Mouse (Mus musculus): ENCODE data around the gene Mipep. TPM values are rescaled to one million over a fixed set of nuclear protein-coding genes. Genes with fewer than 3 reads are reported as not detected.
A peak's percentile ranks its signal among the peaks of the same experiment; 100 is the strongest.

Mipep gene
- polyA plus RNA-seq, 1 experiment from 2014 or later = 20.4 TPM

DNA sequence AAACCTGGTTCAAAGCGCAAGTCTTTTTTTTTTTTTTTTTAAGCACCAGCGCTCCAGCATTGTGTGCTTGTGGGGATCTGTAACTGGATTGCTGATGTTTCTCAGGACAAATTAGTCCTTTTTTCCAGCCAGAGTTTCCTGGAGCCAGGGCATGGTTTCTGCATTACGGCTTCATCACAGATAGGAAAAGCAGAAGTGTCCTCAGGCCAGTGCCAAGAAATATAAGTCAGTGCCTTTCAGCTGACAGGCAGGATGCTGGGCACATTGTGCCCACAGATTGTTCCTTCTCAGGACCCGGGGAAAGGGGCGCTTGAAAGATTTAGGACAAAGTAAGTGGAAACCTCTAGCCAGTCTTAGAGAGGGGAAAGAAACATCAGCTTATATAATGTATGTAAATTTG, 20.6 kb upstream of the Mipep start:
- 79% methylated on average over 5 of the region's 5 CpGs for WGBS
- no peak overlapping the region for H3K4me2 ChIP-seq (ENCODE audit: low read depth, low read length)
- H3K36me3 ChIP-seq (ENCODE audit: control insufficient read depth, insufficient read depth, low read length) = no peaks in the 10 kb centered on the region
- no peak for ATAC-seq (ENCODE audit: low read depth)
- H3K27me3 ChIP-seq (ENCODE audit: control insufficient read depth, insufficient read depth, low read length) = no peaks in the 10 kb centered on the region
- H3K4me3 ChIP-seq (ENCODE audit: low read depth, low read length) = no peak overlapping the region
- no peak overlapping the region for H3K27ac ChIP-seq (ENCODE audit: low read depth, low read length)
- no peak overlapping the region for H3K9ac ChIP-seq (replicated peaks; ENCODE audit: low read depth, low read length)
- no peaks in the 10 kb centered on the region for H3K4me1 ChIP-seq (ENCODE audit: control insufficient read depth, insufficient read depth, low read length)
- no peaks in the 10 kb centered on the region for H3K9me3 ChIP-seq (ENCODE audit: control insufficient read depth, low read length)

DNA sequence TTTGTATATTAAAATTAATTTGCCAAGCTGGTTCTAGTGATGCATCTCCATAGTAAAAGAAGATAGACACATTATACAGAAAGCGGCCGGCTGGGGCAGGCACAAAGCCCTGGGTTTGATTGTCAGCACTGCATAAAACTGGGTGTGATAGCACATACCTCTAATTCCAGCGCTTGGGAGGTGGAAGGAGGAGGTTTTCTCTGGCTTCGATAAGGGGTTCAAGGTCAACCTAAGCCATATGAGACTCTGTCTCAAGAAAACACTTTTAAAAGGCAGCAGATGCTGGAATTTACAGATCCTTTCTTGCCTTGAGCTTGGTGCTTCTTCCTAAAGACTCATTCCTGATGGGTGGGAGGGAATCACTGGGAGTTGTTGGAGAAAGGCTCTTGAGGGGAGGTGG, 19.8 kb upstream of the Mipep start:
- Histone ChIP-seq H3K27me3 (ENCODE audit: control insufficient read depth, insufficient read depth, low read length) (no peaks in the 10 kb centered on the region), H3K36me3 (ENCODE audit: control insufficient read depth, insufficient read depth, low read length) (no peaks in the 10 kb centered on the region), H3K4me3 (ENCODE audit: low read depth, low read length) (no peak overlapping the region), H3K4me1 (ENCODE audit: control insufficient read depth, insufficient read depth, low read length) (no peaks in the 10 kb centered on the region), H3K9ac (replicated peaks; ENCODE audit: low read depth, low read length) (no peak overlapping the region), H3K9me3 (ENCODE audit: control insufficient read depth, low read length) (no peaks in the 10 kb centered on the region), H3K4me2 (ENCODE audit: low read depth, low read length) (no peak overlapping the region), H3K27ac (ENCODE audit: low read depth, low read length) (no peak overlapping the region)
- no peak for ATAC-seq (ENCODE audit: low read depth)
- 88% methylated on average over 4 of the region's 4 CpGs for WGBS

DNA sequence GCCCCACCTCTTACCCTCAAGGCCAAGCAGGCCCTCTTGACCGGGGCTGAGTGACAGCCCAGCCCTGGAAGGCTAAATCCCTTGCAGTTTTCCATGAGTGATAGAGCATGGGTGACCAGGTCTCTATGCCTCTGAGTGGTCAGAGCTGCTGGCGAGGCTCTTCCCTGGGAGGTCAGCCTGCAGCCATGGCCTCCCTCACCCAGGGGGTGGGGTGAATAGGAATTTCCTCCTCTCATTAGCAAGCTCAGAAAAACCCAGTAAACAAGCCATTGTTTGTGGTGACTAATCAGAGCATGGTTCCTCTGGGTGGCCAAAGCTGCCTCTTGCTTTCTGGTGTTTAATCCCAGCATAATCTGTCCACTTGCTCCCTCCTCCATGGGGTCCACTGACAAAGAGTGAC, 19.3 kb upstream of the Mipep start:
- Histone ChIP-seq H3K4me2 (ENCODE audit: low read depth, low read length) (no peak overlapping the region), H3K4me3 (ENCODE audit: low read depth, low read length) (no peak overlapping the region), H3K9me3 (ENCODE audit: control insufficient read depth, low read length) (no peaks in the 10 kb centered on the region), H3K27ac (ENCODE audit: low read depth, low read length) (no peak overlapping the region), H3K36me3 (ENCODE audit: control insufficient read depth, insufficient read depth, low read length) (no peaks in the 10 kb centered on the region), H3K4me1 (ENCODE audit: control insufficient read depth, insufficient read depth, low read length) (no peaks in the 10 kb centered on the region), H3K9ac (replicated peaks; ENCODE audit: low read depth, low read length) (no peak overlapping the region), H3K27me3 (ENCODE audit: control insufficient read depth, insufficient read depth, low read length) (no peaks in the 10 kb centered on the region)
- 79% methylated on average over 2 of the region's 2 CpGs for WGBS
- no peak for ATAC-seq (ENCODE audit: low read depth)

DNA sequence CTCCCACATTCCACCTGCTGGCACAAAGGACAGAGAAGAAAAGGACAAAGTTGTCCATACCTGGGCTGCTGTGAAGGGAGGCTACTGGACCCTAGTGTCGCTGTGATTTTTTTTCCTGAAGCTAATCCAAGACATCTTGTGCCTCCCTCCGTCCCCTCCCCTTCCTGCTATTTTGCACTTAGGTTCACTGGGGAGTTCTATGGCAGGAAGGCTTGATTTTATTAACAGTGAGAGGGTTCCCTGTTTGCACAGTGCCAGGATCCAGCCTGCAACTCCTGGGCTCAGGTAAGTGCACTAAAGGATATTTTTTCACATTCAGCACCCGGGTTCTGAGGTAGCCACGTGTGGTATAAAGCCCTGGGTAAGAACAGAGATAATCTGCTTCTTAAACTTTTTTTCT, 16.5 kb upstream of the Mipep start, which contains the start of gene C1qtnf9:
C1qtnf9 (plus strand) TSS at position 251 of the 400 bp plus-strand sequence.
- ATAC-seq (ENCODE audit: low read depth) = no peak
- Histone ChIP-seq H3K4me1 (ENCODE audit: control insufficient read depth, insufficient read depth, low read length) (no peaks in the 10 kb centered on the region), H3K4me2 (ENCODE audit: low read depth, low read length) (no peak within 1 kb of the TSS), H3K27me3 (ENCODE audit: control insufficient read depth, insufficient read depth, low read length) (no peaks in the 10 kb centered on the region), H3K27ac (ENCODE audit: low read depth, low read length) (no peak within 1 kb of the TSS), H3K9ac (replicated peaks; ENCODE audit: low read depth, low read length) (no peak within 1 kb of the TSS), H3K9me3 (ENCODE audit: control insufficient read depth, low read length) (no peaks in the 10 kb centered on the region), H3K36me3 (ENCODE audit: control insufficient read depth, insufficient read depth, low read length) (no peaks in the 10 kb centered on the region), H3K4me3 (ENCODE audit: low read depth, low read length) (no peak within 1 kb of the TSS)
- WGBS = 75% methylated on average over 4 of the region's 4 CpGs

DNA sequence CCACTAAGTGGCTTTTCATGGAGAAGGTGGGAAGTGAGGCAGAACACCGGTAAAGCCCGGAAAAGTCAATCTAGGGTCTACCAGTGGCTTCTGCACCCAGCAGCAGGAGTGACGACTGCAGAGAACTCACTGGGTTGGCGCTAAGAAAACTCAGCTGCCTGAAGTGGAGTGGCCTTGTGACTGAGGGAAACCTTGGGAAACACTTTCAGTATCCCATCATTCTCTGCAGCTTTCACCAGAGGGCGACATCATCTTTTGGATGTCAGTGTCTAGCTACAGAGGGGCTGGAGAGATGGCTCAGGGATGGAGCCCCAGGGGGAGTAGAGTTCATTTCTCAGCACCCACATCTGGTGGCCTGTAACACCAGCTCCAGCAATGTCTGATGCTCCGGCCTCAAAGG, 15.0 kb upstream of the Mipep start:
- Histone ChIP-seq H3K9me3 (ENCODE audit: control insufficient read depth, low read length) (no peaks in the 10 kb centered on the region), H3K27me3 (ENCODE audit: control insufficient read depth, insufficient read depth, low read length) (no peaks in the 10 kb centered on the region), H3K4me3 (ENCODE audit: low read depth, low read length) (no peak overlapping the region), H3K36me3 (ENCODE audit: control insufficient read depth, insufficient read depth, low read length) (no peaks in the 10 kb centered on the region), H3K9ac (replicated peaks; ENCODE audit: low read depth, low read length) (no peak overlapping the region), H3K4me2 (ENCODE audit: low read depth, low read length) (no peak overlapping the region), H3K4me1 (ENCODE audit: control insufficient read depth, insufficient read depth, low read length) (no peaks in the 10 kb centered on the region), H3K27ac (ENCODE audit: low read depth, low read length) (no peak overlapping the region; the same call in 1 of the 2 replicates)
- 38% methylated on average over 6 of the region's 6 CpGs for WGBS
- no peak for ATAC-seq (ENCODE audit: low read depth)

DNA sequence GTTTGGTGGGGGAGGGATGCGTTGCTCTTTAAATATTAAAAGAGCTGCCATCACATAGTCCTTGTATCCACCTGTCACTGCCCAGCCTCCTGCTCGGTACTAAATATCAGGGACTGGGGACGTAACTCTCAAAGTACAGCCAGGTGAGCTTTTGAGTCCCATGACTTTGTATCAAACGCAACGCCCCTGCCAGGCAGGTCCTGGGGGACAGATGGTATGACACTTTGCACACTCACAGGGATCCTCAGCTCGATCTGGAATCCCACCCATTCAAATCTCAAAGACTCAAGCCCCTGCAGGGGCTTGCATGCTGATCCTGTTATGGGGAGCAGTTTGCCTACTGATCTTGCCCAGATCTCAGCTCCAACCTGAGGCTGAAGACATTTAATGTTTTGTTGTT, 13.8 kb upstream of the Mipep start:
- 75% methylated on average over 6 of the region's 6 CpGs for whole genome bisulfite sequencing
- H3K4me2 ChIP-seq (ENCODE audit: low read depth, low read length) = no peak overlapping the region

DNA sequence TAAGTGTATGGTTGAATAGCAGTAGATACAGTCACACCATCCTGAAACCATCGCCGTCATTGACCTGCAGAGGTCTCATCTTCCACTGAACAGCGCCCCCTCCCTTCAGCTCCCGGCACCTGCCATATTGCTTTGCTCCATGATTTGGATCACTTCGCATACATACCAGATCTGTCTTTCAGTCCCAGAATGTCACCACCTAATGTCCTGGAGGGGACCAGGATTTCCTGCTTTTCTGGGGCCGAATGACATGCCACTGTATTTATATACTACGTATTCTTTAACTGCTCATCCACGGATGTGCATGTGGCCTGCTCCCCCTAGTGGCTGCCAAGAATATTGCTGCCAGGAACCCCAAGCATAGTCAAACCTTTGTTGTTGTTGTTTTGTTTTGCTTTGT, 13.3 kb upstream of the Mipep start:
- Histone ChIP-seq H3K27ac (ENCODE audit: low read depth, low read length) (no peak overlapping the region), H3K4me1 (ENCODE audit: control insufficient read depth, insufficient read depth, low read length) (no peaks in the 10 kb centered on the region), H3K27me3 (ENCODE audit: control insufficient read depth, insufficient read depth, low read length) (no peaks in the 10 kb centered on the region), H3K9ac (replicated peaks; ENCODE audit: low read depth, low read length) (no peak overlapping the region), H3K4me2 (ENCODE audit: low read depth, low read length) (peak overlapping the region; percentile 39), H3K9me3 (ENCODE audit: control insufficient read depth, low read length) (no peaks in the 10 kb centered on the region), H3K4me3 (ENCODE audit: low read depth, low read length) (peak overlapping the region; percentile 24), H3K36me3 (ENCODE audit: control insufficient read depth, insufficient read depth, low read length) (no peaks in the 10 kb centered on the region)
- 6% methylated on average over 8 of the region's 8 CpGs for WGBS
- ATAC-seq (ENCODE audit: low read depth) = peak; percentile 87; the same call in 1 of the 2 replicates

More for the DNA sequence above, 13.8 kb upstream of the Mipep start:
- no peaks in the 10 kb centered on the region for H3K27me3 ChIP-seq (ENCODE audit: control insufficient read depth, insufficient read depth, low read length)
- no peak overlapping the region; the same call in 1 of the 2 replicates for H3K4me3 ChIP-seq (ENCODE audit: low read depth, low read length)
- no peaks in the 10 kb centered on the region for H3K9me3 ChIP-seq (ENCODE audit: control insufficient read depth, low read length)
- peak; percentile 39; the same call in 1 of the 2 replicates for ATAC-seq (ENCODE audit: low read depth)
- H3K4me1 ChIP-seq (ENCODE audit: control insufficient read depth, insufficient read depth, low read length) = no peaks in the 10 kb centered on the region
- H3K36me3 ChIP-seq (ENCODE audit: control insufficient read depth, insufficient read depth, low read length) = no peaks in the 10 kb centered on the region
- no peak overlapping the region for H3K9ac ChIP-seq (replicated peaks; ENCODE audit: low read depth, low read length)
- no peak overlapping the region for H3K27ac ChIP-seq (ENCODE audit: low read depth, low read length)

DNA sequence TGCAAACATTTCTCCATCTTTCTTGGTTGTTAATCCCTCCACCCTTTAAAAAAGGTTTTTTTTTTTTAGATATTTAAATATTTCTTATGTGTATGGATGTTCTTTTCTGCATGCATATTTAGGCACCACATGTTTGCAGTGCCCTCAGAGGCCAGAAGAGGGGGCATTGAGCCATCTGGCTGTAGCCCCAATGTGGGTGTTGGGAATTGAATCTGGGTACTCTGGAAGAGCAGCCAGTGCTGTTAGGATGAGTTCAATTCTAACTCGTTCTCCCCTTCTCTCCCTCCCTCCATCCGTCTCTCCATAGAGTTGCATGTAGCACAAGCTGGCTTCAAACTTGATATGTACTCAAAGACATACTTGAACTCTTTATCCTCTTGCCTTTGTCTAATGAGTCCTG, 10.9 kb upstream of the Mipep start:
- H3K36me3 ChIP-seq (ENCODE audit: control insufficient read depth, insufficient read depth, low read length) = no peaks in the 10 kb centered on the region
- no peaks in the 10 kb centered on the region for H3K9me3 ChIP-seq (ENCODE audit: control insufficient read depth, low read length)
- H3K27ac ChIP-seq (ENCODE audit: low read depth, low read length) = no peak overlapping the region
- no peaks in the 10 kb centered on the region for H3K27me3 ChIP-seq (ENCODE audit: control insufficient read depth, insufficient read depth, low read length)
- no peak overlapping the region for H3K9ac ChIP-seq (replicated peaks; ENCODE audit: low read depth, low read length)
- no peak for ATAC-seq (ENCODE audit: low read depth)
- 80% methylated on average over 2 of the region's 2 CpGs for WGBS
- H3K4me2 ChIP-seq (ENCODE audit: low read depth, low read length) = no peak overlapping the region
- no peak overlapping the region for H3K4me3 ChIP-seq (ENCODE audit: low read depth, low read length)
- H3K4me1 ChIP-seq (ENCODE audit: control insufficient read depth, insufficient read depth, low read length) = no peaks in the 10 kb centered on the region

DNA sequence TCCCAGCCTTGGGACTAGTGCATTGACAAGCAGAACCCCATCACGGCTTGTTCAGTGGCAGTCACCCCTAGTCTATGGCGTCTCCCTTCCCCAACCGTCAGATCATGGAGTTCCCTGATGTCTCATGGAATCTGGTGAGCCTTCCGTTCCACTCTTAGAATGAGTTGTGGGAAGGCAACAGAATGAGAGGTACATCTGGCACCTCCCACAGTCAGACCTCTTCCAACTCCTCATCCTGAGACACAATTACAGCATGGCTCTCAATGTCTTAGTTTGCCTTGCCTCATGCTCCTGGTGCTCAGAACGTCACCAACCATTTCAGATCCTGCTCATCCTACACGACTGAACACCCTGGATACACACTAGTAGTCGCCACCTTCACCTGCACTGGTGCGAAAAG, 7.9 kb upstream of the Mipep start:
- Histone ChIP-seq H3K9me3 (ENCODE audit: control insufficient read depth, low read length) (no peaks in the 10 kb centered on the region), H3K4me2 (ENCODE audit: low read depth, low read length) (no peak overlapping the region), H3K4me3 (ENCODE audit: low read depth, low read length) (no peak overlapping the region), H3K36me3 (ENCODE audit: control insufficient read depth, insufficient read depth, low read length) (no peaks in the 10 kb centered on the region), H3K27ac (ENCODE audit: low read depth, low read length) (no peak overlapping the region), H3K4me1 (ENCODE audit: control insufficient read depth, insufficient read depth, low read length) (no peaks in the 10 kb centered on the region), H3K27me3 (ENCODE audit: control insufficient read depth, insufficient read depth, low read length) (no peaks in the 10 kb centered on the region), H3K9ac (replicated peaks; ENCODE audit: low read depth, low read length) (no peak overlapping the region)
- 89% methylated on average over 8 of the region's 8 CpGs for WGBS
- ATAC-seq (ENCODE audit: low read depth) = no peak
